Mouse (Mus musculus) limb, embryonic 14.5 days (tissue): ENCODE measurements around the gene Dnaic2. TPM values are rescaled to one million over a fixed set of nuclear protein-coding genes. Genes with fewer than 3 reads are reported as not detected.

ENCODE experiments used
- ATAC-seq: fragments of 200-750 bp; cut with Nextera tagmentation; 2 replicates; pipeline ENCODE4 v1.8.0; 2017; ENCODE audit warnings: low read depth, moderate number of reproducible peaks, moderate TSS enrichment; ENCODE audit not compliant: low FRiP score
- DNase-seq: peaks from one replicate; pipeline ENCODE4 v3.0.0-alpha.2; 2015; ENCODE audit warnings: low spot score
- H3K27ac ChIP-seq: fragments of 300-500 bp; sonication (generic); replicated peaks from 2 replicates; pipeline ENCODE4 v1.5.1; 2014; ENCODE audit warnings: low read depth, mild to moderate bottlenecking, low read length, moderate library complexity, mixed read lengths
- H3K27me3 ChIP-seq: fragments of 300-500 bp; sonication (generic); 2 replicates; pipeline ENCODE4 v1.6.1; 2014; ENCODE audit warnings: low read length, mixed read lengths; ENCODE audit not compliant: control insufficient read depth, insufficient read depth
- H3K36me3 ChIP-seq: fragments of 300-500 bp; sonication (generic); 2 replicates; pipeline ENCODE4 v1.6.1; 2014; ENCODE audit warnings: mild to moderate bottlenecking, low read length, moderate library complexity, mixed read lengths; ENCODE audit not compliant: control insufficient read depth, insufficient read depth
- H3K4me1 ChIP-seq: fragments of 300-500 bp; sonication (generic); 2 replicates; pipeline ENCODE4 v1.6.1; 2014; ENCODE audit warnings: antibody characterized with exemption, low read length, mixed read lengths; ENCODE audit not compliant: control insufficient read depth, insufficient read depth
- H3K4me2 ChIP-seq: fragments of 300-500 bp; sonication (generic); replicated peaks from 2 replicates; pipeline ENCODE4 v1.6.1; 2014; ENCODE audit warnings: low read depth, mild to moderate bottlenecking, low read length, moderate library complexity; ENCODE audit not compliant: severe bottlenecking
- H3K4me3 ChIP-seq: fragments of 300-500 bp; sonication (generic); replicated peaks from 2 replicates; pipeline ENCODE4 v1.5.1; 2014; ENCODE audit warnings: low read length
- H3K9ac ChIP-seq: fragments of 300-500 bp; sonication (generic); 2 replicates; pipeline ENCODE4 v1.6.1; 2014; ENCODE audit warnings: mild to moderate bottlenecking, low read depth, low read length, moderate library complexity; ENCODE audit not compliant: severe bottlenecking
- H3K9me3 ChIP-seq: fragments of 300-500 bp; sonication (generic); 2 replicates; pipeline ENCODE4 v1.6.1; 2016; ENCODE audit warnings: low read length; ENCODE audit not compliant: control insufficient read depth
- POLR2A ChIP-seq: fragments of 200-500 bp; IDR thresholded peaks from 2 replicates; pipeline ENCODE4 v1.8.0; 2012; ENCODE audit warnings: inconsistent platforms, mild to moderate bottlenecking, moderate library complexity, borderline replicate concordance; ENCODE audit not compliant: insufficient read depth, insufficient read length; ENCODE audit errors: extremely low read depth
- WGBS: fragments of 180-500 bp; shearing (Covaris S2); extraction: QIAGEN DNeasy Blood & Tissue Kit; methylation state at CpG from one replicate; pipeline ENCODE4 v1.1.7; 2014; 5-methylcytosine and 5-hydroxymethylcytosine counted together
- polyA plus RNA-seq, 2 experiments: library from polyadenylated mRNA; depleted of rRNA in 1 of 2; stranded (reverse) in 1 of 2; unstranded in 1 of 2; fragments of >200 nt; fragmentation: Nextera tagmentation in 1 of 2; extraction: Ambion mirVana in 1 of 2; gene quantifications; 2 replicates each; pipeline versions ENCODE4 v1.2.1 to v1.2.3; 2012 to 2014

Dnaic2 gene
- polyA plus RNA-seq, 2 experiments = 0.55 to 1.6 TPM

- no peak for TF ChIP-seq POLR2A
- H3K4me2 ChIP-seq = no peak within 1 kb of the TSS
- H3K27ac ChIP-seq = no peak within 1 kb of the TSS
- ATAC-seq (no peak), DNase-seq (no peak)
- WGBS = 90% methylated on average over 3 of the region's 3 CpGs
- H3K9me3 ChIP-seq = no peaks in the 10 kb centered on the region
- peaks cover 5% of the 10 kb centered on the region; the same call in 1 of the 2 replicates for H3K27me3 ChIP-seq
- no peak within 1 kb of the TSS for H3K9ac ChIP-seq
- H3K4me3 ChIP-seq = no peak within 1 kb of the TSS
- no peaks in the 10 kb centered on the region for H3K36me3 ChIP-seq
- H3K4me1 ChIP-seq = 0 out of 2 replicates have a peak, but pooled peaks cover 4% of the 10 kb centered on the region
Observed at GRCm38 (mm10) chr11:114798624-114799023, 71.4 kb downstream of the Dnaic2 start, which contains the start of gene Gpr142. Gene Gpr142, plus strand, starts transcription at chr11:114798924.

- ATAC-seq = no peak
- no peak overlapping the region for H3K9ac ChIP-seq
- WGBS = 94% methylated on average over 1 of the region's 1 CpGs
- H3K4me3 ChIP-seq = no peak overlapping the region
- 0 out of 2 replicates have a peak, but pooled peaks cover 3% of the 10 kb centered on the region for H3K4me1 ChIP-seq
- no peaks in the 10 kb centered on the region for H3K9me3 ChIP-seq
- no peak for TF ChIP-seq POLR2A
- no peaks in the 10 kb centered on the region for H3K27me3 ChIP-seq
- H3K36me3 ChIP-seq = no peaks in the 10 kb centered on the region
- H3K4me2 ChIP-seq = no peak overlapping the region
- no peak overlapping the region for H3K27ac ChIP-seq
- no peak for DNase-seq
Observed at GRCm38 (mm10) chr11:114801906-114802305, 74.7 kb downstream of the Dnaic2 start.

- no peak for DNase-seq
- H3K27me3 ChIP-seq = no peaks in the 10 kb centered on the region
- H3K4me1 ChIP-seq = peaks cover 8% of the 10 kb centered on the region; the same call in 1 of the 2 replicates
- no peak overlapping the region for H3K4me3 ChIP-seq
- H3K4me2 ChIP-seq = no peak overlapping the region
- ATAC-seq = no peak
- no peaks in the 10 kb centered on the region for H3K9me3 ChIP-seq
- TF ChIP-seq POLR2A = no peak
- no peaks in the 10 kb centered on the region for H3K36me3 ChIP-seq
- WGBS = 57% methylated on average over 15 of the region's 15 CpGs
- H3K27ac ChIP-seq = no peak overlapping the region
- 0 out of 2 replicates have a peak overlapping the region, but pooled peaks have one; percentile 12 for H3K9ac ChIP-seq
Observed at GRCm38 (mm10) chr11:114802540-114803267, 75.5 kb downstream of the Dnaic2 start.

GRCm38 (mm10) chr11:114803990-114804389, 76.8 kb downstream of the Dnaic2 start:
- Histone ChIP-seq H3K4me3 (no peak overlapping the region), H3K27me3 (no peaks in the 10 kb centered on the region), H3K36me3 (no peaks in the 10 kb centered on the region), H3K9me3 (no peaks in the 10 kb centered on the region), H3K4me1 (peaks cover 8% of the 10 kb centered on the region; the same call in 1 of the 2 replicates), H3K4me2 (no peak overlapping the region), H3K27ac (no peak overlapping the region), H3K9ac (no peak overlapping the region)
- WGBS = 64% methylated on average over 8 of the region's 8 CpGs
- ATAC-seq (no peak), DNase-seq (no peak)
- TF ChIP-seq POLR2A = no peak

- WGBS = 54% methylated on average over 2 of the region's 2 CpGs
- ATAC-seq = no peak
Observed at GRCm38 (mm10) chr11:114807025-114807424, 79.8 kb downstream of the Dnaic2 start.

More at GRCm38 (mm10) chr11:114807025-114807424, 79.8 kb downstream of the Dnaic2 start:
- no peaks in the 10 kb centered on the region for H3K9me3 ChIP-seq
- no peak for TF ChIP-seq POLR2A
- DNase-seq = no peak
- H3K4me2 ChIP-seq = no peak overlapping the region
- peaks cover 14% of the 10 kb centered on the region; the same call in 1 of the 2 replicates for H3K4me1 ChIP-seq
- H3K36me3 ChIP-seq = no peaks in the 10 kb centered on the region
- H3K4me3 ChIP-seq = no peak overlapping the region
- no peaks in the 10 kb centered on the region for H3K27me3 ChIP-seq
- H3K9ac ChIP-seq = no peak overlapping the region
- no peak overlapping the region for H3K27ac ChIP-seq

Other genes starting within 250 kb of the Dnaic2 start
- gene Rpl38, start 58.9 kb upstream of the Dnaic2 start, polyA plus RNA-seq (2012; rRNA removed) = 1,565 and 2,419 TPM in 2 replicates
- gene Rpl38, start 58.9 kb upstream of the Dnaic2 start, polyA plus RNA-seq (2014; fragmentation: Nextera tagmentation; extraction: Ambion mirVana) = 1,011 and 1,139 TPM in 2 replicates
- gene Ttyh2, start 52.0 kb upstream of the Dnaic2 start, polyA plus RNA-seq (2012; rRNA removed) = 16.9 and 21.3 TPM in 2 replicates
- gene Ttyh2, start 52.0 kb upstream of the Dnaic2 start, polyA plus RNA-seq (2014; fragmentation: Nextera tagmentation; extraction: Ambion mirVana) = 21.7 and 25.9 TPM in 2 replicates
- 0.93 and 1.1 TPM in 2 replicates for gene Kif19a, start 38.0 kb downstream of the Dnaic2 start, polyA plus RNA-seq (2012; rRNA removed)
- gene Kif19a, start 38.0 kb downstream of the Dnaic2 start, polyA plus RNA-seq (2014; fragmentation: Nextera tagmentation; extraction: Ambion mirVana) = 0.17 and 0.39 TPM in 2 replicates
- gene Btbd17, start 68.5 kb downstream of the Dnaic2 start, polyA plus RNA-seq (2012; rRNA removed) = 2.7 and 3.2 TPM in 2 replicates
- 1.00 and 1.4 TPM in 2 replicates for gene Btbd17, start 68.5 kb downstream of the Dnaic2 start, polyA plus RNA-seq (2014; fragmentation: Nextera tagmentation; extraction: Ambion mirVana)
- 0.19 TPM in 1 of 2 replicates, not detected in the other for gene Gpr142, start 71.5 kb downstream of the Dnaic2 start, polyA plus RNA-seq (2012; rRNA removed)
- gene Gpr142, start 71.5 kb downstream of the Dnaic2 start, polyA plus RNA-seq (2014; fragmentation: Nextera tagmentation; extraction: Ambion mirVana) = not detected in 2 replicates
- 34.1 and 48.8 TPM in 2 replicates for gene Gprc5c, start 123.7 kb downstream of the Dnaic2 start, polyA plus RNA-seq (2012; rRNA removed)
- gene Gprc5c, start 123.7 kb downstream of the Dnaic2 start, polyA plus RNA-seq (2014; fragmentation: Nextera tagmentation; extraction: Ambion mirVana) = 35.5 and 42.3 TPM in 2 replicates
- gene Cd300a, start 162.6 kb downstream of the Dnaic2 start, polyA plus RNA-seq (2012; rRNA removed) = 2.2 and 3.1 TPM in 2 replicates
- gene Cd300a, start 162.6 kb downstream of the Dnaic2 start, polyA plus RNA-seq (2014; fragmentation: Nextera tagmentation; extraction: Ambion mirVana) = 1.2 and 1.5 TPM in 2 replicates
- 0.33 TPM in 2 replicates for gene Cd300lb, start 207.0 kb downstream of the Dnaic2 start, polyA plus RNA-seq (2012; rRNA removed)
- gene Cd300lb, start 207.0 kb downstream of the Dnaic2 start, polyA plus RNA-seq (2014; fragmentation: Nextera tagmentation; extraction: Ambion mirVana) = 0.32 and 0.82 TPM in 2 replicates
- not detected in 2 replicates for gene Cd300c, start 241.7 kb downstream of the Dnaic2 start, polyA plus RNA-seq (2012; rRNA removed)
- gene Cd300c, start 241.7 kb downstream of the Dnaic2 start, polyA plus RNA-seq (2014; fragmentation: Nextera tagmentation; extraction: Ambion mirVana) = not detected in 2 replicates